Mouse (Mus musculus) layer of hippocampus, adult 6 months (tissue): ENCODE measurements around the gene Agmo. TPM values are rescaled to one million over a fixed set of nuclear protein-coding genes. Genes with fewer than 3 reads are reported as not detected.

Experiments used
- long read RNA-seq, 2 experiments: library from polyadenylated mRNA; unstranded; transcript quantifications; one replicate each; pipeline ENCODE4 v2.0.0; 2019 to 2020
- polyA plus RNA-seq: library from polyadenylated mRNA; unstranded; fragments of <200 nt; fragmentation: Nextera tagmentation; gene quantifications from 2 replicates; pipeline ENCODE4 v1.2.3, GENCODE M21; 2021

Gene Agmo
- 8.8 and 9.0 TPM in 2 replicates for polyA plus RNA-seq
- long read RNA-seq, experiment 1, transcript Agmo-201 (13 exons, 2,423 nt): major isoform, 24 of 24 reads
- long read RNA-seq, experiment 1, partial matches to known transcripts: 0 of 24 reads
- long read RNA-seq, experiment 1, other reads (novel, unspliced or antisense): 0 of 24 reads
- long read RNA-seq, experiment 2, transcript Agmo-201 (13 exons, 2,423 nt): major isoform, 54 of 59 reads
- long read RNA-seq, experiment 2, partial matches to known transcripts: 1 of 59 reads
- long read RNA-seq, experiment 2, other reads (novel, unspliced or antisense): 4 of 59 reads

DNA sequence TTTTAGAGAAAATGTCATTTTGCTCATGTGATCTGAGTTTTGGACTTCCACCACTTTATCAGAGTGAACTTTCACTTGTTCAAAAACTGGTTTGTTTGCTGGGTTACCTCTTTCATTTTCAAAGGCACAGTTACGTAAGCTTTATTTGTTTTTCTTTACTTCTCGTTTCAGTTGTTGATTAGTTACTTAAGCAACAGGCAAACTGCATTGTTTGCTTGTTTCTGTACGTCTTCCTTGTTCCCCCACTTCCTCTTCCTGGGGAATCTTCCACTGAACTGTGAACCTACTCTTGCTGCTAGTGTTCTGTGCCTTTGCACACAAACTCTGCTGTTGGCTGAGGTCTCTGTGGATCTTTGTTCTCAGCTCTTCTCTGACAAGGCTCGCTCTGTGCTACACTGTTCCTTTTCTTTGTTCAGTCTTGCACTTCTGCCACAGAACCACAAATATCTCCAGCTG is at the start of gene Agmo:
Gene Agmo (plus strand): TSS at position 76 of the 456 bp plus-strand sequence.

Other genes with a start within 250 kb of the Agmo start
- 0.05 TPM in 1 of 2 replicates, not detected in the other for gene Meox2, start 133.1 kb upstream of the Agmo start, polyA plus RNA-seq